ENCODE assay signal across 28 mouse cellular contexts in the genomic region with DNA sequence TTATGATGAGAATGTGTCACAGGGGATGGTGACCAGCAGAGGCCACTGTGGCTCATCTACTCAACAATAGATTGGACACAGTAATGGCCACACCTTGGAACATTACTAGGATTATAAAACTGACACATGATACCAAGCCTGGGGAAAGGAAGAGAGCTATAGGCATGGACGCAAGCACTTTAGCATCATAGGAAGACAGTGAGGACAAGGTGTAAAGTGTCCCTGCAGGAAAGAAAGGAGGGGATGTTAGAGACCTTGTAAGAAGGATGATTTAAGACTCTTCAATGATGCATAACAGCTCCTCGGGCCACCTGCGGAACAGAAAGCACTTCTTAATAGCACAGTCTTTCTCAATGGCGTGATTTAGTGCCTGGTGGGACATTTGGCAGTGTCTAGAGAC. TPM values are rescaled to one million over a fixed set of nuclear protein-coding genes. Genes with fewer than 3 reads are reported as not detected.
"Had no signal": no experiment of that assay in that cellular context is flagged by ENCODE, and none has a peak within 500 bp of the region (broad histone marks: within the 10 kb centered on the region; RNA-seq: fewer than 3 reads in every experiment).

No protein-coding gene starts in this region.

- H3K36me3 ChIP-seq: heart, embryonic 10.5 days; heart, embryonic 12.5 days; hindbrain, embryonic 10.5 days; hindbrain, embryonic 12.5 days; intestine, embryonic 15.5 days; limb, embryonic 10.5 days; limb, embryonic 12.5 days; liver, embryonic 13.5 days; liver, embryonic 15.5 days had no signal

- H3K9me3 ChIP-seq: heart, embryonic 10.5 days; heart, embryonic 12.5 days; hindbrain, embryonic 10.5 days; hindbrain, embryonic 12.5 days; intestine, embryonic 15.5 days; limb, embryonic 10.5 days; limb, embryonic 12.5 days; liver, embryonic 13.5 days; liver, embryonic 15.5 days had no signal

- H3K4me1 ChIP-seq: heart, embryonic 10.5 days; heart, embryonic 12.5 days; hindbrain, embryonic 12.5 days; intestine, embryonic 15.5 days; liver, embryonic 13.5 days; liver, embryonic 15.5 days had no signal

- H3K27ac ChIP-seq: gastrocnemius, adult 2 months; heart, embryonic 10.5 days; hindbrain, embryonic 10.5 days; hindbrain, embryonic 12.5 days; hindbrain, embryonic 14.5 days; intestine, embryonic 15.5 days; layer of hippocampus, adult 2 months; left cerebral cortex, adult 2 months; limb, embryonic 10.5 days; limb, embryonic 12.5 days; liver, embryonic 13.5 days; liver, embryonic 15.5 days had no signal

- H3K4me2 ChIP-seq: heart, embryonic 12.5 days; hindbrain, embryonic 12.5 days; hindbrain, embryonic 14.5 days; intestine, embryonic 15.5 days; limb, embryonic 12.5 days; liver, embryonic 11.5 days; liver, embryonic 13.5 days; liver, embryonic 15.5 days had no signal

- ATAC-seq: hindbrain, embryonic 16.5 days; inflammation-experienced regulatory T-cells, adult 6 months; intestine, embryonic 15.5 days; liver, postnatal 0 days had no signal

- DNase-seq: gastrocnemius, adult 2 months; gastrocnemius, postnatal 10 days; gastrocnemius, postnatal 25 days; heart, adult 18-20 months; heart, postnatal 10 days; heart, postnatal 4 days; kidney, adult 9 months; kidney, postnatal 10 days; kidney, postnatal 25 days; kidney, postnatal 4 days; liver; liver, embryonic 13.5 days; liver, postnatal 0 days had no signal

- H3K27me3 ChIP-seq: hindbrain, embryonic 12.5 days; intestine, embryonic 15.5 days; liver, embryonic 13.5 days; liver, embryonic 15.5 days had no signal

- H3K9ac ChIP-seq: heart, embryonic 12.5 days; hindbrain, embryonic 12.5 days; hindbrain, embryonic 14.5 days; intestine, embryonic 15.5 days; limb, embryonic 12.5 days; liver, embryonic 13.5 days; liver, embryonic 15.5 days; liver, postnatal 0 days had no signal

- H3K4me3 ChIP-seq: gastrocnemius, adult 2 months; heart, embryonic 10.5 days; heart, embryonic 12.5 days; hindbrain, embryonic 10.5 days; hindbrain, embryonic 12.5 days; intestine, embryonic 15.5 days; layer of hippocampus, adult 2 months; left cerebral cortex, adult 2 months; limb, embryonic 10.5 days; limb, embryonic 12.5 days; liver, embryonic 13.5 days; liver, embryonic 15.5 days had no signal

RNA-seq across cellular contexts. Expression of a gene that starts 29.1 kb away (rescaled TPM):
- total RNA-seq: granulocyte monocyte progenitor cell, adult 5-6 weeks had no signal
